Comparison of ENCODE assay signal across 31 mouse cellular contexts in genomic region chr17:56938751-56939150, GRCm38 (mm10). TPM values are rescaled to one million over a fixed set of nuclear protein-coding genes. Genes with fewer than 3 reads are reported as not detected.
"Had no signal": no experiment of that assay in that cellular context is flagged by ENCODE, and none has a peak within 500 bp of the region (broad histone marks: within the 10 kb centered on the region; RNA-seq: fewer than 3 reads in every experiment).

No protein-coding gene starts in this region.

- H3K4me2 ChIP-seq: intestine, embryonic 15.5 days; kidney, embryonic 15.5 days; liver, embryonic 13.5 days; lung, embryonic 14.5 days; midbrain, embryonic 13.5 days; neural tube, embryonic 12.5 days; neural tube, embryonic 15.5 days had no signal

- H3K27ac ChIP-seq: intestine, embryonic 15.5 days; kidney, embryonic 15.5 days; left cerebral cortex, adult 2 months; liver, embryonic 13.5 days; midbrain, embryonic 10.5 days; midbrain, embryonic 13.5 days; neural tube, embryonic 12.5 days; neural tube, embryonic 15.5 days; stomach, postnatal 0 days had no signal

- H3K9me3 ChIP-seq: intestine, embryonic 15.5 days; kidney, embryonic 15.5 days; liver, embryonic 13.5 days; neural tube, embryonic 12.5 days; neural tube, embryonic 15.5 days had no signal

- H3K36me3 ChIP-seq: intestine, embryonic 15.5 days; kidney, embryonic 15.5 days; liver, embryonic 13.5 days; midbrain, embryonic 13.5 days; neural tube, embryonic 12.5 days; neural tube, embryonic 15.5 days had no signal

- H3K4me3 ChIP-seq: intestine, embryonic 15.5 days; kidney, embryonic 15.5 days; left cerebral cortex, adult 2 months; liver, embryonic 13.5 days; megakaryocyte, embryonic 14.5 days; midbrain, embryonic 10.5 days; midbrain, embryonic 13.5 days; neural tube, embryonic 12.5 days; neural tube, embryonic 15.5 days had no signal

- H3K27me3 ChIP-seq: intestine, embryonic 15.5 days; neural tube, embryonic 12.5 days; neural tube, embryonic 15.5 days had no signal

- H3K9ac ChIP-seq: intestine, embryonic 15.5 days; kidney, embryonic 15.5 days; liver, embryonic 13.5 days; lung, embryonic 14.5 days; midbrain, embryonic 13.5 days; neural tube, embryonic 12.5 days; neural tube, embryonic 15.5 days had no signal

- DNase-seq: kidney, adult 11 months; kidney, adult 8-10 months; kidney, postnatal 10 days; kidney, postnatal 36 days; layer of hippocampus, postnatal 36 days; liver, embryonic 13.5 days; lung, embryonic 14.5 days; lung, postnatal 4 days; right cerebral cortex, adult 18-20 months; right cerebral cortex, postnatal 14 days; right cerebral cortex, postnatal 4 days; thymus, adult 2 months; thymus, postnatal 25 days had no signal

- ATAC-seq: intestine, embryonic 15.5 days; lung, postnatal 0 days; midbrain, embryonic 13.5 days had no signal

RNA-seq across cellular contexts. Expression of gene Acer1, which starts 43.2 kb away (rescaled TPM):
- total RNA-seq: layer of hippocampus, adult 8-10 months; layer of hippocampus, postnatal 10 days; layer of hippocampus, postnatal 36 days; left cerebral cortex, adult 2 months; left cerebral cortex, postnatal 10 days; left cerebral cortex, postnatal 36 days; midbrain, postnatal 0 days had no signal
- polyA plus RNA-seq: kidney, embryonic 15.5 days; limb, embryonic 11.5 days; liver, embryonic 13.5 days; liver, embryonic 16.5 days; lung, embryonic 14.5 days; lung, postnatal 0 days; midbrain, embryonic 10.5 days; midbrain, embryonic 13.5 days; midbrain, postnatal 0 days; neural tube, embryonic 12.5 days; neural tube, embryonic 15.5 days; stomach, embryonic 14.5 days had no signal
